Mouse (Mus musculus) testis, adult 2 months (tissue): ENCODE data around the gene Esrrg.

Experiments
- CTCF ChIP-seq: fragments of 200-500 bp; IDR thresholded peaks from 2 replicates; pipeline ENCODE4 v1.5.1; 2012; ENCODE audit warnings: low read depth, mild to moderate bottlenecking, inconsistent platforms, low read length, moderate library complexity; ENCODE audit not compliant: control insufficient read depth, insufficient read depth, insufficient replicate concordance
- POLR2A ChIP-seq: fragments of 200-500 bp; IDR thresholded peaks from 2 replicates; pipeline ENCODE4 v1.6.1; 2012; ENCODE audit warnings: low read depth, mild to moderate bottlenecking, inconsistent platforms, low read length, moderate library complexity; ENCODE audit not compliant: control insufficient read depth

- TF ChIP-seq CTCF (no peak), POLR2A (no peak)
These were observed 302.1 kb downstream of the Esrrg start for GRCm38 (mm10) chr1:187910718-187911117.
